Mouse (Mus musculus) gastrocnemius, postnatal 4 days (tissue): ENCODE measurements around the gene Cecr2. TPM values are rescaled to one million over a fixed set of nuclear protein-coding genes. Genes with fewer than 3 reads are reported as not detected.
"Not testable (repeated sequence)": the region's sequence is repeated elsewhere in the genome, so short reads cannot be mapped to it uniquely, and the experiment has no call there.

ENCODE experiments used
- DNase-seq, 2 experiments: peaks; one replicate each; pipeline ENCODE4 v3.0.0; 2021 to 2022; ENCODE audit warnings: low spot score in 2 of 2, mixed read lengths in 2 of 2
- microRNA-seq: library from miRNA; unstranded; fragments of <30 nt; microRNA quantifications from one replicate; pipeline ENCODE4 v1.2.0, GENCODE M21; 2021
- total RNA-seq, 2 experiments: library from RNA; stranded (reverse); gene quantifications; 2 replicates each; pipeline ENCODE4 v1.2.3; 2021

The Cecr2 gene
- total RNA-seq, 2 experiments from 2014 or later: 14.4 to 18.9 TPM

DNA sequence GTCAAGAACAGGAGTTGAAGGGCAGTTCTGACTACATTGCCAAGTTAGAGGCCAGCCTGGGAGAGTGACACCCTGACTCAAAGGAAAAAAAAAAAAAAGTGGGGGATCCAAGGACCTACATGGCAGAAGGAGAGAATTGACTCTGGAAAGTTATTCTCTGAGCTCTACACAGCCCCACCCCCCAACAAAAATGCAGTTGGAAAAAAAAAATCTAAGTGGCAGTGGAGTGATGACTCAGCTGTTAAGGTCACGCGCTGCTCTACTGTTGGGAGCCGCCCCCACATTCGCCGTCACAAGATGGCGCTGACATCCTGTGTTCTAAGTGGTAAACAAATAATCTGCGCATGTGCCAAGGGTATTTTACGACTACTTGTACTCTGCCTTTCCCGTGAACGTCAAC, 145.8 kb downstream of the Cecr2 start:
- DNase-seq: not testable (repeated sequence)

DNA sequence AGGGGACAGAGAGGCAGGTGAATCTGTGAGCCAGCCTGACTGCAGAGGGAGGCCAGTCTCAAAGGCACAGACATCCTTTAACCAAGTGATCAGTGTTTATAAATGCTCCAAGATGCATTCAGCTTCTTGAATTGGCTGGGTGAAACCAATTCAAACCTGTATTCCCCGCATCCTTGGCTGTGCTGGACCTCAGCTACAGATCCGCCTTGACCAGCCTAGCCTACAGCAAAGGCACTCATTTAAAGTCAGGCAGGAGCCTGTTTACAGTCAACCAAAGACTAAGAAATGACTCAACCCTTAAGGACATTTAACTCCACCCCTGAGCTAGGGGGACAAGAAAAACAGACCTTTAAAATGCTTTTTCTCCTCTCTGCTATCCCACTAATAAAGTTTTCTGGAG, 153.1 kb downstream of the Cecr2 start:
- DNase-seq: no peak

DNA sequence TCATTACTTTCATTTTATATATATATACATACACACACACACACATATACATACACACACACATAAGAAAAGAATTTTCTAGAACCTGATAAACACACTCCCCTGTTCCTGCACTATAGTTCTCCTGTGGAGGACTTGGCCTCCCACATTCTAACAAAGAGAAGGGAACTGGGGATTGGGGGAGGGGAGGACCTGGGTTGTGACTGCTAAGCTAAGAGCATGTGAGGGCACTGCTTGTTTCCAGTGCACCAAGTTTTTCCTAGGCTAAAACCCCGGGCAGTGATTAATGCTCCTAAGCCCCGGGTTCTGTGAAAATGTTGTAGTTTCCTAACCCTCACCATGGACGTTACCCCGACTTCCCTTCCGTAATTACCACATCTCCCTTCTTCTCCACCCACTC, 154.0 kb downstream of the Cecr2 start:
- no peak for DNase-seq

Small RNA genes within 50 kb of the gene (microRNA-seq; reads per million reads assigned to microRNA genes)
- not detected for gene Gm25193

Other genes starting within 250 kb of the Cecr2 start
- 1 to 10 TPM; 4.7 to 5.2 TPM for gene Il17ra, start 203.1 kb upstream of the Cecr2 start, total RNA-seq
- gene Tmem121b, start 172.6 kb upstream of the Cecr2 start, total RNA-seq: under 1 TPM; 0.13 to 0.15 TPM
- 10 to 100 TPM; 16.1 to 18.3 TPM for gene Hdhd5, start 135.1 kb upstream of the Cecr2 start, total RNA-seq
- under 1 TPM; 0.44 to 0.64 TPM for gene Slc25a18, start 107.2 kb downstream of the Cecr2 start, total RNA-seq
- 100 to 1,000 TPM; 122 to 133 TPM for gene Atp6v1e1, start 156.4 kb downstream of the Cecr2 start, total RNA-seq
- gene Bcl2l13, start 169.8 kb downstream of the Cecr2 start, total RNA-seq: 10 to 100 TPM; 39.1 to 43.3 TPM